Mouse (Mus musculus): ENCODE measurements around the gene Ddx31. TPM values are rescaled to one million over a fixed set of nuclear protein-coding genes. Genes with fewer than 3 reads are reported as not detected.
A peak's percentile ranks its signal among the peaks of the same experiment; 100 is the strongest.

Ddx31 gene
- total and polyA plus RNA-seq, 2 experiments from 2014 or later: 10.3 to 18.5 TPM

- H3K9ac ChIP-seq (replicated peaks; ENCODE audit: low read length, poor library complexity, severe bottlenecking): no peak overlapping the region
- H3K4me1 ChIP-seq (ENCODE audit: insufficient read depth, low read length): no peaks in the 10 kb centered on the region
- DNase-seq (ENCODE audit: low spot score) (peak; percentile 57), ATAC-seq (ENCODE audit: low FRiP score) (no peak)
- no peak overlapping the region for H3K27ac ChIP-seq (ENCODE audit: low read depth, low read length)
- no peaks in the 10 kb centered on the region for H3K27me3 ChIP-seq (ENCODE audit: insufficient read depth, low read length)
- H3K4me3 ChIP-seq (ENCODE audit: low read depth, low read length): no peak overlapping the region
- TF ChIP-seq CTCF (IDR thresholded peaks at IDR 0.05): no peak
- peaks cover 16% of the 10 kb centered on the region for H3K36me3 ChIP-seq (ENCODE audit: insufficient read depth, low read length)
- H3K9me3 ChIP-seq (ENCODE audit: low read length): no peaks in the 10 kb centered on the region
- no peak overlapping the region for H3K4me2 ChIP-seq (ENCODE audit: low read depth, low read length, poor library complexity, severe bottlenecking)
- 90% methylated on average over 3 of the region's 3 CpGs for WGBS
These were observed 41.1 kb downstream of the Ddx31 start for GRCm38 (mm10) chr2:28881275-28881674.

DNA sequence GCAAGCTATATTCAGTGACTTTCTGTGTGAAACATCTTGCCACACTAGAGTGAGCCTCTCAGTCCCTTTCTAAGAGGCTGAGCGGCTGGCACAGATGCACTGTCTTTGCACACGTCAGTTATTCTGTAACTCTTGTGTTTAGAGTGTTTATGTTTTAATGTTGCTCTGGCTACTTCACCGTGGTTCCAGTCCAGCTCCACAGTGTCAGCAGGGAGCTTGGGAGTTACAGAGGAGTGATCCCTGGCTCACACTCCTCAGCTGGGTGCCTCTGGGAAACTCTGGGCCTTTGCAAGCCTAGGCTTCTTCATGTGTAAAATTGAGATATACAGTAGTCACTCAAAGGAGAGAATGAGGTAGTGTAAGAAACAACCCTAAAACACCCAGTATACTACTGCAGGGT is 41.8 kb downstream of the Ddx31 start:
- TF ChIP-seq CTCF (IDR thresholded peaks at IDR 0.05): no peak
- no peak overlapping the region for H3K4me3 ChIP-seq (ENCODE audit: low read depth, low read length)
- 79% methylated on average over 3 of the region's 3 CpGs for WGBS
- no peak for ATAC-seq (ENCODE audit: low FRiP score)
- H3K27me3 ChIP-seq (ENCODE audit: insufficient read depth, low read length): no peaks in the 10 kb centered on the region
- peaks cover 20% of the 10 kb centered on the region for H3K36me3 ChIP-seq (ENCODE audit: insufficient read depth, low read length)
- no peaks in the 10 kb centered on the region for H3K4me1 ChIP-seq (ENCODE audit: insufficient read depth, low read length)
- no peak overlapping the region for H3K9ac ChIP-seq (replicated peaks; ENCODE audit: low read length, poor library complexity, severe bottlenecking)
- DNase-seq (ENCODE audit: low spot score): no peak
- H3K27ac ChIP-seq (ENCODE audit: low read depth, low read length): no peak overlapping the region
- no peaks in the 10 kb centered on the region for H3K9me3 ChIP-seq (ENCODE audit: low read length)
- H3K4me2 ChIP-seq (ENCODE audit: low read depth, low read length, poor library complexity, severe bottlenecking): no peak overlapping the region

GRCm38 (mm10) chr2:28882826-28883485 is 42.8 kb downstream of the Ddx31 start:
- no peaks in the 10 kb centered on the region for H3K4me1 ChIP-seq (ENCODE audit: insufficient read depth, low read length)
- H3K9me3 ChIP-seq (ENCODE audit: low read length): no peaks in the 10 kb centered on the region
- no peaks in the 10 kb centered on the region for H3K27me3 ChIP-seq (ENCODE audit: insufficient read depth, low read length)
- no peak overlapping the region for H3K9ac ChIP-seq (replicated peaks; ENCODE audit: low read length, poor library complexity, severe bottlenecking)
- H3K36me3 ChIP-seq (ENCODE audit: insufficient read depth, low read length): peaks cover 26% of the 10 kb centered on the region
- peak; percentile 33 for DNase-seq (ENCODE audit: low spot score)
- 38% methylated on average over 6 of the region's 6 CpGs for WGBS
- no peak overlapping the region for H3K27ac ChIP-seq (ENCODE audit: low read depth, low read length)
- no peak overlapping the region for H3K4me2 ChIP-seq (ENCODE audit: low read depth, low read length, poor library complexity, severe bottlenecking)
- H3K4me3 ChIP-seq (ENCODE audit: low read depth, low read length): no peak overlapping the region
- TF ChIP-seq CTCF (IDR thresholded peaks at IDR 0.05): no peak
- ATAC-seq (ENCODE audit: low FRiP score): no peak

DNA sequence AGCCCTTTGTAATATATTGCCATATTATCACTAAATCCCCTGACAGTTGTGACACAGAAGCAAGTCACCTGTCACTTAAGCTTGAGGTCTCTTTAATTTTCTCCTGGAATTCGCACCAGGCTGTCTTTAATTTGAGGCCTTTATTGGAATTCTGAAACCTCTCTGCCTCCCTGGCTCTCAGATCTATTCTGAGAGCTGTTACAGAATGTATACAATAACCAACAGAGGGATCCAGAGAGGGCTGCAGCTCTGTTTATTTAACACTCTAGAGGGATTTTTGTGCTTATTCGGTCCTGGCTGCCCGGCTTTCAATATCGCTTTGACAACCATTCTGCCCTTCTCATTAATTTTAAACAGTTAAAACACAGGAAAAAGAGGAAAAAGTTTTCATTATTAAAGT is 44.7 kb downstream of the Ddx31 start:
- WGBS: 31% methylated on average over 4 of the region's 4 CpGs
- no peaks in the 10 kb centered on the region for H3K27me3 ChIP-seq (ENCODE audit: insufficient read depth, low read length)
- peak; percentile 10 for TF ChIP-seq CTCF (IDR thresholded peaks at IDR 0.05)
- no peak for DNase-seq (ENCODE audit: low spot score)
- no peak overlapping the region for H3K4me3 ChIP-seq (ENCODE audit: low read depth, low read length)
- H3K4me2 ChIP-seq (ENCODE audit: low read depth, low read length, poor library complexity, severe bottlenecking): no peak overlapping the region
- no peak overlapping the region for H3K9ac ChIP-seq (replicated peaks; ENCODE audit: low read length, poor library complexity, severe bottlenecking)
- H3K36me3 ChIP-seq (ENCODE audit: insufficient read depth, low read length): peaks cover 29% of the 10 kb centered on the region
- no peaks in the 10 kb centered on the region for H3K9me3 ChIP-seq (ENCODE audit: low read length)
- H3K27ac ChIP-seq (ENCODE audit: low read depth, low read length): no peak overlapping the region
- ATAC-seq (ENCODE audit: low FRiP score): no peak
- no peaks in the 10 kb centered on the region for H3K4me1 ChIP-seq (ENCODE audit: insufficient read depth, low read length)

DNA sequence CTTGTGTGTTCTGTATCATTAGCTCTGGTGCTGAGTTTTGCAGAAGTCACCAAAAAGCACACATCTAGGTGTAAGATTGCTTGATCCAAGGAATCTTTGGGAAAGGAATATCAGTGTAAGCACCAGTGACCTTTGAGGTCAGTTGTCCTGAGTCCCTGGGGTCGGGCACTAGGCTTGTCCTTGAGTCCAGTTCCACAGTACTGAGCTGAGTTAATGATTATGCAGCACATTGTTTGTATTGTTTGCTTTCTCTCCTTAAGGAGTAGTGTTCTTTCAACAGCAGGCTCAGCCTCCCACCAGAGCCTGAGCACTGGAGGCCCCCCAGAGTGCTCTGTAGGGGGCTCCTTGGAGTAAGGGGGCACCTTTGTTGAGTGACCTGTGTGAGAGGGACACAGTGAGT is 52.6 kb downstream of the Ddx31 start:
- no peak overlapping the region for H3K27ac ChIP-seq (ENCODE audit: low read depth, low read length)
- H3K9me3 ChIP-seq (ENCODE audit: low read length): no peaks in the 10 kb centered on the region

DNA sequence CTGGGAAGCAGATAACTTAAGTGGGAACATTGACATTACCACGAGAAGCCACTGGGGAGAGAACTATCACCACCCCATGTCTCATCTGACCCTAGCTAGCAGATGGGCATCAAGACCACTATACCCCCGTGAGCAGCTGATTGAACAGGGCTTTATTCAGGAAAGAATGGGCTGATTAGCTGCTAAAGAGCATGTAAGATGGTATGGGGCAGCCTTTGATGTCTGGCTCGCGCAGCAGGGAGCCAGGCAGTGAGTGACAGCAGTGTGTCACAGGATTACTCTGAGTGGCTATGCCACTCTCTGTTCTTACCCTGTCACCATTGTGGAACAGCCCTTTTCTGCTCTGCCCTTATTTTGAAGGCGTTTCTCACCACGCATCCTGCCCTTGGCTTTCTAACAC is 53.3 kb downstream of the Ddx31 start:
- H3K9me3 ChIP-seq (ENCODE audit: low read length): no peaks in the 10 kb centered on the region
- no peak for DNase-seq (ENCODE audit: low spot score)
- H3K27ac ChIP-seq (ENCODE audit: low read depth, low read length): no peak overlapping the region
- peaks cover 43% of the 10 kb centered on the region for H3K36me3 ChIP-seq (ENCODE audit: insufficient read depth, low read length)
- H3K27me3 ChIP-seq (ENCODE audit: insufficient read depth, low read length): no peaks in the 10 kb centered on the region
- WGBS: 21% methylated on average over 6 of the region's 6 CpGs
- ATAC-seq (ENCODE audit: low FRiP score): no peak
- no peak for TF ChIP-seq CTCF (IDR thresholded peaks at IDR 0.05)
- H3K4me2 ChIP-seq (ENCODE audit: low read depth, low read length, poor library complexity, severe bottlenecking): no peak overlapping the region
- H3K9ac ChIP-seq (replicated peaks; ENCODE audit: low read length, poor library complexity, severe bottlenecking): no peak overlapping the region
- no peaks in the 10 kb centered on the region for H3K4me1 ChIP-seq (ENCODE audit: insufficient read depth, low read length)
- no peak overlapping the region for H3K4me3 ChIP-seq (ENCODE audit: low read depth, low read length)

More for the DNA sequence above, 52.6 kb downstream of the Ddx31 start:
- Histone ChIP-seq H3K9ac (replicated peaks; ENCODE audit: low read length, poor library complexity, severe bottlenecking) (no peak overlapping the region), H3K4me3 (ENCODE audit: low read depth, low read length) (no peak overlapping the region), H3K36me3 (ENCODE audit: insufficient read depth, low read length) (peaks cover 43% of the 10 kb centered on the region), H3K4me2 (ENCODE audit: low read depth, low read length, poor library complexity, severe bottlenecking) (no peak overlapping the region), H3K27me3 (ENCODE audit: insufficient read depth, low read length) (no peaks in the 10 kb centered on the region), H3K4me1 (ENCODE audit: insufficient read depth, low read length) (no peaks in the 10 kb centered on the region)
- DNase-seq (ENCODE audit: low spot score) (no peak), ATAC-seq (ENCODE audit: low FRiP score) (no peak)
- WGBS: 14% methylated on average over 1 of the region's 1 CpGs
- TF ChIP-seq CTCF (IDR thresholded peaks at IDR 0.05): no peak
